Mouse (Mus musculus) CH12.LX (cell line): Measurements from ENCODE around the gene Nags. TPM values are rescaled to one million over a fixed set of nuclear protein-coding genes. Genes with fewer than 3 reads are reported as not detected.

Source experiments
- DNase-seq: peaks from one replicate; pipeline ENCODE4 v3.0.0-alpha.2; 2013; ENCODE audit errors: extremely low read depth
- H3K27ac ChIP-seq: 2 replicates; pipeline ENCODE4 v1.5.1; 2012; ENCODE audit warnings: low read depth, mild to moderate bottlenecking, control low read depth, moderate library complexity; ENCODE audit not compliant: insufficient read depth
- H3K27me3 ChIP-seq: replicated peaks from 2 replicates; pipeline ENCODE3; 2012; ENCODE audit warnings: inconsistent platforms
- H3K36me3 ChIP-seq, 2 experiments: replicated peaks in 1 of 2; 2 replicates each; pipeline versions ENCODE3 to v1.6.1; 2012; ENCODE audit warnings: inconsistent platforms in 1 of 2, low read length in 1 of 2, mild to moderate bottlenecking in 1 of 2, mixed read lengths in 1 of 2, moderate library complexity in 1 of 2; ENCODE audit not compliant: control insufficient read depth in 1 of 2, insufficient read depth in 1 of 2
- H3K4me1 ChIP-seq, 2 experiments: 2 replicates each; pipeline ENCODE4 v1.6.1; 2012; ENCODE audit warnings: inconsistent platforms in 1 of 2, moderate library complexity in 1 of 2; ENCODE audit not compliant: insufficient read depth in 2 of 2, control insufficient read depth in 1 of 2
- H3K4me2 ChIP-seq: 2 replicates; pipeline ENCODE4 v1.6.1; 2012; ENCODE audit warnings: low read depth, mild to moderate bottlenecking, control low read depth; ENCODE audit not compliant: poor library complexity, insufficient read depth, severe bottlenecking
- H3K4me3 ChIP-seq, 3 experiments: fragments of 150-350 bp in 1 of 3; sonication (generic) in 1 of 3; replicated peaks in 1 of 3; 2 replicates each; pipeline versions ENCODE3 to v1.5.1; 2011 to 2012; ENCODE audit warnings: low read depth in 2 of 3, low read length in 2 of 3, mild to moderate bottlenecking in 2 of 3, moderate library complexity in 2 of 3, control low read depth in 1 of 3, improper control_type of control experiment in 1 of 3, inconsistent platforms in 1 of 3, mixed read lengths in 1 of 3; ENCODE audit not compliant: poor library complexity in 1 of 3
- H3K79me2 ChIP-seq: replicated peaks from 2 replicates; pipeline ENCODE4 v1.6.1; 2012; ENCODE audit warnings: mild to moderate bottlenecking, moderate library complexity; ENCODE audit not compliant: control insufficient read depth, poor library complexity, insufficient read depth, severe bottlenecking; ENCODE audit errors: extremely low read depth
- H3K9ac ChIP-seq: 2 replicates; pipeline ENCODE4 v1.6.1; 2012; ENCODE audit warnings: low read depth, mild to moderate bottlenecking, control low read depth, moderate library complexity; ENCODE audit not compliant: insufficient read depth
- H3K9me3 ChIP-seq: replicated peaks from 2 replicates; pipeline ENCODE3; 2012; ENCODE audit warnings: low read length, inconsistent platforms, mixed read lengths
- CHD1 ChIP-seq: IDR thresholded peaks from 2 replicates; pipeline ENCODE4 v1.6.1; 2012; ENCODE audit warnings: low read depth, low read length, improper control_type of control experiment, inconsistent platforms
- CHD2 ChIP-seq: IDR thresholded peaks from 2 replicates; pipeline ENCODE4 v1.6.1; 2011; ENCODE audit warnings: low read length, improper control_type of control experiment
- CTCF ChIP-seq, 2 experiments: IDR thresholded peaks in 1 of 2; conservative IDR thresholded peaks in 1 of 2; 2 replicates each; pipeline ENCODE4 v1.5.1; 2011 to 2012; ENCODE audit warnings: low read depth in 2 of 2, low read length in 2 of 2, improper control_type of control experiment in 1 of 2, inconsistent platforms in 1 of 2, mild to moderate bottlenecking in 1 of 2, moderate library complexity in 1 of 2
- ELF1 ChIP-seq: IDR thresholded peaks from 2 replicates; pipeline ENCODE4 v1.6.1; 2014; ENCODE audit warnings: low read depth, mild to moderate bottlenecking, inconsistent platforms, low read length, improper control_type of control experiment
- EP300 ChIP-seq: IDR thresholded peaks from 2 replicates; pipeline ENCODE4 v1.6.1; 2011; ENCODE audit warnings: low read length, improper control_type of control experiment
- GABPA ChIP-seq: IDR thresholded peaks from 2 replicates; pipeline ENCODE4 v1.6.1; 2012; ENCODE audit warnings: low read depth, low read length, improper control_type of control experiment, inconsistent platforms; ENCODE audit not compliant: insufficient replicate concordance
- HCFC1 ChIP-seq: IDR thresholded peaks from 2 replicates; pipeline ENCODE4 v1.6.1; 2012; ENCODE audit warnings: low read depth, mild to moderate bottlenecking, inconsistent platforms, low read length, improper control_type of control experiment
- JUND ChIP-seq: conservative IDR thresholded peaks from 2 replicates; pipeline ENCODE4 v1.6.1; 2011; ENCODE audit warnings: low read depth, low read length, improper control_type of control experiment
- MAFK ChIP-seq: IDR thresholded peaks from 2 replicates; pipeline ENCODE4 v1.6.1; 2011; ENCODE audit warnings: low read length, improper control_type of control experiment; ENCODE audit not compliant: insufficient replicate concordance
- MXI1 ChIP-seq: IDR thresholded peaks from 2 replicates; pipeline ENCODE4 v1.6.1; 2011; ENCODE audit warnings: mild to moderate bottlenecking, low read depth, low read length, improper control_type of control experiment
- POLR2A ChIP-seq: IDR thresholded peaks from 2 replicates; pipeline ENCODE4 v1.6.1; 2011; ENCODE audit warnings: low read depth, mild to moderate bottlenecking, improper control_type of control experiment, low read length
- RAD21 ChIP-seq: IDR thresholded peaks from 2 replicates; pipeline ENCODE4 v1.6.1; 2011; ENCODE audit warnings: low read depth, mild to moderate bottlenecking, low read length, improper control_type of control experiment, moderate library complexity
- TCF12 ChIP-seq: IDR thresholded peaks from 2 replicates; pipeline ENCODE4 v1.6.1; 2014; ENCODE audit warnings: low read depth, mild to moderate bottlenecking, inconsistent platforms, low read length, improper control_type of control experiment
- dilution Hi-C: fragments of 300-500 bp; cut with MboI; formaldehyde crosslinking; loops from 2 replicates; pipeline ENCODE4 v1.14.3; 2020; ENCODE audit warnings: low sequenced_read_pairs; ENCODE audit not compliant: extremely low pct_unique_long_range_greater_than_20kb, extremely low pct_ligation_motif_present
- in situ Hi-C: fragments of 300-500 bp; cut with MboI; formaldehyde crosslinking; loops from 3 replicates; pipeline ENCODE4 v1.14.3; 2019; ENCODE audit warnings: low sequenced_read_pairs, low pct_ligation_motif_present, low pct_unique_long_range_greater_than_20kb, mixed read lengths
- polyA plus RNA-seq: library from polyadenylated mRNA; unstranded; fragments of >175 nt; gene quantifications from 2 replicates; pipeline ENCODE4 v1.2.1, GENCODE M21; 2012; ENCODE audit warnings: low read depth; ENCODE audit not compliant: insufficient read length
- total RNA-seq, 2 experiments: library from RNA; depleted of rRNA; stranded (reverse); fragments of 300-350 nt in 1 of 2; fragments of >200 nt in 1 of 2; gene quantifications; 2 replicates each; pipeline ENCODE4 v1.2.3; 2012 to 2014

Nags gene
- total and polyA plus RNA-seq, 3 experiments, result not detected

DNA sequence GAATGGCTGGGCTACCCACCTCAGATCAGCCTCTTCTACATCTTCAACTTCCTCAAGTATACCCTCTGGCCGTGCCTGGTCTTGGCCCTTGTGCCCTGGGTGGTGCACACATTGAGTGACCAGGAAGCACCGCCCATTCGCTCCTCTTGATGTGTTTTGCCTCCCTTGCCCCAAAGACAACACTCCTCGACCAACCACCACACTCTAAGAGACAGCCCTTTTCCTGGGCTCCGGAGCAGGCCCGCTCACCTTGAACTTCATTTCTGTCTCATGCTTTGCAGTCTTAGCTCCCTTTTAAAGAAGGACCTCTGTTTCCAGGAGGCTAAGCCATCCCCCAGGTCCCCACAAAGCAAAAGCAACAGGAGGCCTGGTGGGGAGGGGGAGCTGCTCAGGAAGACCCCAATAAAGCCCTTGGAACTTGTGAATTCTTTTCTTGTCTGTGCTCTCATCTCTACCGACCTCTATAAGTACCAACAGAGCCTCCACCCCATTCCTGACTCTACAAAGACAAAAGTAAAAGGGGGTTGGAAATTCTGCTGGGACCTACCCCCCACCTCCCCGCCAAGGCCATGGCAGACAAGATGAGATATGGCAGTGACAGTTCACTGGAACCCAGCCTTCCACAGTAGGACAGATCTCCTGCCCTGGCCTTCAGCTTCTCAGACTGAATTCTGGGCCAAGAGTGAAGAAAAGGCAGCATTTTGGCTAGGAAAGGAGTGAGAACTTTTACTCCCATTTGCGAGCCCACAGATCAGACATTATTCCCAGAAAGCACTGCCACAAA is 48.5 kb downstream of the Nags start:
- Histone ChIP-seq H3K79me2 (0 out of 2 replicates have a peak, but pooled peaks cover 6% of the 10 kb centered on the region), H3K4me2 (no peak overlapping the region), H3K4me3 (no peak overlapping the region), H3K4me1 (peaks cover 4 to 21% of the 10 kb centered on the region in 2 experiments), H3K9ac (no peak overlapping the region), H3K27ac (no peak overlapping the region), H3K27me3 (no peaks in the 10 kb centered on the region), H3K9me3 (no peaks in the 10 kb centered on the region), H3K36me3 (peaks cover 64 to 76% of the 10 kb centered on the region in 2 experiments)
- no peak for DNase-seq
- TF ChIP-seq MXI1 (no peak), JUND (no peak), TCF12 (no peak)
- in situ Hi-C loops (loop anchor here (5.0 kb wide), 1 partner anchor 33 kb away; no protein-coding TSS in a partner anchor), dilution Hi-C loops (no loop called here)

DNA sequence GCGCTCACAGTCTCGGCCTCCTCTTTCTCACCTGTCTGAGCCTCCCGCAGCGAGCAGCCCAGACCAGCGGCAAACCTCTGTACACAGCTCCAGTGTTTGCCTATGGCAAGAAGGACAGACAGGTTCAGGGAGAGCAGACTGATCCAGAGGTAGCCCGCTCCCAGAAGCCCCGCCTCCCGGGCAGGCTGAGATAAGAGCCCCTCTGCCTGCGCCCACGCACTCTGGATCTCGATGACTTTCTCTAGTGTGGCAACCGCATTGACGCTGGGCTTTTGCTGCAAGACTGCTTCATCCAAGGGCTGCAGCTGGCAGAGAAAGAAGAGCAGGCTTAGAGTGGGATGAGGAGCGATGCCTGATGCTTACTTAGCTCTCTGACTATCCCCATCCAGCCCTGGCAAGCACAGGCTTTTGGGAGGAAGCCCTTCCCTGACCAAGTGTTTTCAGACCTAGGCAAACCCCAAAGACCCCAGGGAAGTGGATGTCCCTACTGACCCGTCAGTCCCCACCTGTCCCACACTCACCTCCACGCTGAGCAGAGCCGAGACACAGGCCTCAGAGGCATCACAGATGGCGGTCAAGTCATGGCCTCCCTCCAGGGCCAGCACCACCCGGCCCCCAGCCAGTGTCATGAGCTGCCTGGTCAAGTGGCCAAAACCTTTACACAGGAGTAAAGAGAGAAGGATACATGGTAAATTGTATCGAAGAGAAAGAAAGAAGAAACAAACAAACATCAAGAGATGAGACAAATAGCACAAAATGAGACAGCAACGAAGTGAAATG is 50.9 kb downstream of the Nags start:
- Histone ChIP-seq H3K4me2 (no peak overlapping the region), H3K79me2 (0 out of 2 replicates have a peak, but pooled peaks cover 2% of the 10 kb centered on the region), H3K9ac (no peak overlapping the region), H3K36me3 (peaks cover 88 to 98% of the 10 kb centered on the region in 2 experiments), H3K9me3 (no peaks in the 10 kb centered on the region), H3K27ac (no peak overlapping the region)
- in situ Hi-C loops, result no loop called here
- DNase-seq, result no peak
- TF ChIP-seq GABPA, result no peak
- TF ChIP-seq MAFK, result no peak
- no peak for TF ChIP-seq CHD1
- no peak for TF ChIP-seq POLR2A
- TF ChIP-seq JUND, result no peak
- TF ChIP-seq CHD2, result no peak
- TF ChIP-seq EP300, result no peak
- no peak for TF ChIP-seq ELF1
- TF ChIP-seq RAD21, result no peak
- TF ChIP-seq, all 38 proteins: peak for 0
- dilution Hi-C loops, result no loop called here
- no peak overlapping the region for H3K4me3 ChIP-seq
- peaks cover 0 to 8% of the 10 kb centered on the region in 2 experiments; a peak in 1 of 4 replicates for H3K4me1 ChIP-seq
- H3K27me3 ChIP-seq, result no peaks in the 10 kb centered on the region

DNA sequence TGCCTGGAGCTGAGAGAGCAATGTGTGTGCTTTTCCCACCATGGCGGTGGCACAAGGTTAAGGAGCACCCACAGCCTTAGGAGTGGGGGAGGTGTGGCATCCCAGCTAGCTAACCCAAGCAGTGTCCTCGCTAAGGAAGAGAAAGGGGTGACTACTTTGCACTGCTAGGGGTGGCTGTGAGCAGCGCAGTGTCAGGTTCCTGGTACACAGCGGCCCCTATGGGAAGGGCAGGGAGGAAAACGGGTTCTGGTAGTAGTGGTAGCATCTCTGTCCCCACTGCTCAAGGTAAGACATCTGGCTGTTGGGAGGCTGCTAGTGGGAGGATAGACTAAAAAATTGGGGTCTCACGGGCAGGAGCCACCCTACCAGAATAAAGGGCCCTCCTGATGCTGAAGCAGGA is 52.9 kb downstream of the Nags start:
- Histone ChIP-seq H3K27me3 (no peaks in the 10 kb centered on the region), H3K9me3 (no peaks in the 10 kb centered on the region), H3K36me3 (peaks cover 92 to 98% of the 10 kb centered on the region in 2 experiments), H3K79me2 (no peaks in the 10 kb centered on the region), H3K27ac (no peak overlapping the region), H3K4me3 (no peak overlapping the region), H3K9ac (no peak overlapping the region), H3K4me2 (no peak overlapping the region), H3K4me1 (no peaks in the 10 kb centered on the region)
- TF ChIP-seq CTCF (conservative IDR thresholded peaks at IDR 0.05 in 1 of 2, IDR thresholded peaks at IDR 0.05 in 1 of 2; ENCODE audit: low read depth in 2 of 2, low read length in 2 of 2) (peak in 1 of 2 experiments; percentile 20; a peak in 1 of 4 replicates), HCFC1 (no peak)
- in situ Hi-C loops, result no loop called here
- DNase-seq, result no peak
- dilution Hi-C loops, result no loop called here

Other genes starting within 250 kb of the Nags start
- gene Sost, start 178.5 kb upstream of the Nags start, total RNA-seq (2012; rRNA removed), result not detected in 2 replicates
- gene Sost, start 178.5 kb upstream of the Nags start, total RNA-seq (2014; rRNA removed), result not detected in 2 replicates
- gene Sost, start 178.5 kb upstream of the Nags start, polyA plus RNA-seq, result not detected in 2 replicates
- not detected in 2 replicates for gene Cfap97d1, start 161.2 kb upstream of the Nags start, total RNA-seq (2012; rRNA removed)
- not detected in 2 replicates for gene Cfap97d1, start 161.2 kb upstream of the Nags start, total RNA-seq (2014; rRNA removed)
- gene Cfap97d1, start 161.2 kb upstream of the Nags start, polyA plus RNA-seq, result not detected in 2 replicates
- 17.9 and 20.8 TPM in 2 replicates for gene Dusp3, start 158.5 kb upstream of the Nags start, total RNA-seq (2012; rRNA removed)
- gene Dusp3, start 158.5 kb upstream of the Nags start, total RNA-seq (2014; rRNA removed), result 5.6 and 7.5 TPM in 2 replicates
- gene Dusp3, start 158.5 kb upstream of the Nags start, polyA plus RNA-seq, result 19.2 and 23.6 TPM in 2 replicates
- 3.8 and 4.6 TPM in 2 replicates for gene Mpp3, start 117.1 kb upstream of the Nags start, total RNA-seq (2012; rRNA removed)
- gene Mpp3, start 117.1 kb upstream of the Nags start, total RNA-seq (2014; rRNA removed), result 0.12 and 0.15 TPM in 2 replicates
- 0.30 and 0.31 TPM in 2 replicates for gene Mpp3, start 117.1 kb upstream of the Nags start, polyA plus RNA-seq
- gene Cd300lg, start 104.0 kb upstream of the Nags start, total RNA-seq (2012; rRNA removed), result not detected in 2 replicates
- not detected in 2 replicates for gene Cd300lg, start 104.0 kb upstream of the Nags start, total RNA-seq (2014; rRNA removed)
- gene Cd300lg, start 104.0 kb upstream of the Nags start, polyA plus RNA-seq, result not detected in 2 replicates
- 1.4 and 3.1 TPM in 2 replicates for gene Mpp2, start 57.0 kb upstream of the Nags start, total RNA-seq (2012; rRNA removed)
- gene Mpp2, start 57.0 kb upstream of the Nags start, total RNA-seq (2014; rRNA removed), result 0.35 and 0.46 TPM in 2 replicates
- 0.76 and 0.83 TPM in 2 replicates for gene Mpp2, start 57.0 kb upstream of the Nags start, polyA plus RNA-seq
- gene Ppy, start 44.2 kb upstream of the Nags start, total RNA-seq (2012; rRNA removed), result not detected in 2 replicates
- gene Ppy, start 44.2 kb upstream of the Nags start, total RNA-seq (2014; rRNA removed), result not detected in 2 replicates
- not detected in 2 replicates for gene Ppy, start 44.2 kb upstream of the Nags start, polyA plus RNA-seq
- gene Pyy, start 37.7 kb upstream of the Nags start, total RNA-seq (2012; rRNA removed), result not detected in 2 replicates
- not detected in 2 replicates for gene Pyy, start 37.7 kb upstream of the Nags start, total RNA-seq (2014; rRNA removed)
- gene Pyy, start 37.7 kb upstream of the Nags start, polyA plus RNA-seq, result not detected in 2 replicates
- 56.7 and 63.1 TPM in 2 replicates for gene Tmem101, start 10.9 kb downstream of the Nags start, total RNA-seq (2012; rRNA removed)
- 36.1 and 38.5 TPM in 2 replicates for gene Tmem101, start 10.9 kb downstream of the Nags start, total RNA-seq (2014; rRNA removed)
- gene Tmem101, start 10.9 kb downstream of the Nags start, polyA plus RNA-seq, result 29.7 and 35.4 TPM in 2 replicates
- gene Lsm12, start 39.8 kb downstream of the Nags start, total RNA-seq (2012; rRNA removed), result 66.9 and 78.7 TPM in 2 replicates
- 70.0 and 78.9 TPM in 2 replicates for gene Lsm12, start 39.8 kb downstream of the Nags start, total RNA-seq (2014; rRNA removed)
- 164 and 185 TPM in 2 replicates for gene Lsm12, start 39.8 kb downstream of the Nags start, polyA plus RNA-seq
- gene G6pc3, start 44.1 kb downstream of the Nags start, total RNA-seq (2012; rRNA removed), result 31.9 and 34.7 TPM in 2 replicates
- gene G6pc3, start 44.1 kb downstream of the Nags start, total RNA-seq (2014; rRNA removed), result 26.3 and 31.3 TPM in 2 replicates
- gene G6pc3, start 44.1 kb downstream of the Nags start, polyA plus RNA-seq, result 65.6 and 72.3 TPM in 2 replicates
- 49.6 and 49.9 TPM in 2 replicates for gene Hdac5, start 84.7 kb downstream of the Nags start, total RNA-seq (2012; rRNA removed)
- 23.3 and 24.9 TPM in 2 replicates for gene Hdac5, start 84.7 kb downstream of the Nags start, total RNA-seq (2014; rRNA removed)
- 46.4 and 53.9 TPM in 2 replicates for gene Hdac5, start 84.7 kb downstream of the Nags start, polyA plus RNA-seq
- 25.6 and 26.2 TPM in 2 replicates for gene BC030867, start 103.4 kb downstream of the Nags start, total RNA-seq (2012; rRNA removed)
- gene BC030867, start 103.4 kb downstream of the Nags start, total RNA-seq (2014; rRNA removed), result 9.7 and 11.4 TPM in 2 replicates
- gene BC030867, start 103.4 kb downstream of the Nags start, polyA plus RNA-seq, result 34.0 and 35.2 TPM in 2 replicates
- gene Asb16, start 123.2 kb downstream of the Nags start, total RNA-seq (2012; rRNA removed), result 0.04 TPM in 1 of 2 replicates, not detected in the other
- gene Asb16, start 123.2 kb downstream of the Nags start, total RNA-seq (2014; rRNA removed), result not detected in 2 replicates
- gene Asb16, start 123.2 kb downstream of the Nags start, polyA plus RNA-seq, result not detected in 2 replicates
- 27.8 and 31.0 TPM in 2 replicates for gene Tmub2, start 139.4 kb downstream of the Nags start, total RNA-seq (2012; rRNA removed)
- 24.8 and 27.0 TPM in 2 replicates for gene Tmub2, start 139.4 kb downstream of the Nags start, total RNA-seq (2014; rRNA removed)
- gene Tmub2, start 139.4 kb downstream of the Nags start, polyA plus RNA-seq, result 32.4 and 32.9 TPM in 2 replicates
- gene Atxn7l3, start 151.1 kb downstream of the Nags start, total RNA-seq (2012; rRNA removed), result 46.6 and 51.3 TPM in 2 replicates
- gene Atxn7l3, start 151.1 kb downstream of the Nags start, total RNA-seq (2014; rRNA removed), result 38.3 and 40.7 TPM in 2 replicates
- gene Atxn7l3, start 151.1 kb downstream of the Nags start, polyA plus RNA-seq, result 52.0 and 59.0 TPM in 2 replicates
- gene Ubtf, start 174.2 kb downstream of the Nags start, total RNA-seq (2012; rRNA removed), result 126 and 142 TPM in 2 replicates
- 89.9 and 99.8 TPM in 2 replicates for gene Ubtf, start 174.2 kb downstream of the Nags start, total RNA-seq (2014; rRNA removed)
- 124 and 149 TPM in 2 replicates for gene Ubtf, start 174.2 kb downstream of the Nags start, polyA plus RNA-seq
- gene Slc4a1, start 220.7 kb downstream of the Nags start, total RNA-seq (2012; rRNA removed), result 0.08 TPM in 1 of 2 replicates, not detected in the other
- gene Slc4a1, start 220.7 kb downstream of the Nags start, total RNA-seq (2014; rRNA removed), result 0.04 TPM in 1 of 2 replicates, not detected in the other
- gene Slc4a1, start 220.7 kb downstream of the Nags start, polyA plus RNA-seq, result not detected in 2 replicates
- 9.0 and 16.3 TPM in 2 replicates for gene Rundc3a, start 247.9 kb downstream of the Nags start, total RNA-seq (2012; rRNA removed)
- gene Rundc3a, start 247.9 kb downstream of the Nags start, total RNA-seq (2014; rRNA removed), result 1.3 and 1.4 TPM in 2 replicates
- gene Rundc3a, start 247.9 kb downstream of the Nags start, polyA plus RNA-seq, result 3.3 and 4.8 TPM in 2 replicates